Mouse (Mus musculus) heart, postnatal 0 days (tissue): ENCODE measurements around the gene Smad6. TPM values are rescaled to one million over a fixed set of nuclear protein-coding genes. Genes with fewer than 3 reads are reported as not detected.

Experiments
- ATAC-seq: fragments of 200-750 bp; cut with Nextera tagmentation; 2 replicates; pipeline ENCODE4 v1.8.0; 2017; ENCODE audit warnings: low read depth, moderate number of reproducible peaks, moderate library complexity; ENCODE audit not compliant: insufficient read depth
- DNase-seq: peaks from one replicate; pipeline ENCODE4 v3.0.0-alpha.2; 2016; ENCODE audit warnings: low spot score
- H3K27ac ChIP-seq: fragments of 300-500 bp; sonication (generic); 2 replicates; pipeline ENCODE4 v1.5.1; 2014; ENCODE audit warnings: low read depth, mild to moderate bottlenecking
- H3K27me3 ChIP-seq: fragments of 300-500 bp; sonication (generic); 2 replicates; pipeline ENCODE4 v1.6.1; 2014; ENCODE audit warnings: low read length, mixed read lengths; ENCODE audit not compliant: control insufficient read depth, insufficient read depth
- H3K36me3 ChIP-seq: fragments of 300-500 bp; sonication (generic); replicated peaks from 2 replicates; pipeline ENCODE4 v1.6.1; 2014; ENCODE audit warnings: low read length, mixed read lengths; ENCODE audit not compliant: control insufficient read depth, insufficient read depth
- H3K4me1 ChIP-seq: fragments of 300-500 bp; sonication (generic); 2 replicates; pipeline ENCODE4 v1.6.1; 2014; ENCODE audit warnings: antibody characterized with exemption; ENCODE audit not compliant: control insufficient read depth, insufficient read depth
- H3K4me2 ChIP-seq: fragments of 300-500 bp; sonication (generic); 2 replicates; pipeline ENCODE4 v1.6.1; 2014; ENCODE audit warnings: low read depth, mild to moderate bottlenecking, low read length, moderate library complexity
- H3K4me3 ChIP-seq: fragments of 300-500 bp; sonication (generic); 2 replicates; pipeline ENCODE4 v1.5.1; 2014; ENCODE audit warnings: low read depth, low read length
- H3K9ac ChIP-seq: fragments of 300-500 bp; sonication (generic); replicated peaks from 2 replicates; pipeline ENCODE4 v1.6.1; 2014; ENCODE audit warnings: low read depth, low read length, mixed read lengths
- H3K9me3 ChIP-seq: fragments of 300-500 bp; sonication (generic); replicated peaks from 2 replicates; pipeline ENCODE4 v1.6.1; 2016; ENCODE audit warnings: low read length; ENCODE audit not compliant: control insufficient read depth
- CTCF ChIP-seq: IDR thresholded peaks from 2 replicates; pipeline ENCODE4 v1.5.1; 2016; ENCODE audit warnings: antibody characterized with exemption, control low read depth, low read depth
- EP300 ChIP-seq: IDR thresholded peaks from 2 replicates; pipeline ENCODE4 v1.6.1; 2016; ENCODE audit warnings: antibody characterized with exemption, low read depth
- whole genome bisulfite sequencing: fragments of 180-500 bp; shearing (Covaris S2); extraction: QIAGEN DNeasy Blood & Tissue Kit; methylation state at CpG from one replicate; pipeline ENCODE4 v1.1.7; 2014; 5-methylcytosine and 5-hydroxymethylcytosine counted together
- polyA plus RNA-seq: library from polyadenylated mRNA; unstranded; fragments of >200 nt; fragmentation: Nextera tagmentation; extraction: Ambion mirVana; gene quantifications from 2 replicates; pipeline ENCODE4 v1.2.1, GENCODE M21; 2015
- total RNA-seq: library from RNA; depleted of rRNA; stranded (reverse); fragments of >200 nt; gene quantifications from 2 replicates; pipeline ENCODE4 v1.2.3, GENCODE M21; 2014; ENCODE audit warnings: low replicate concordance; rRNA removed

Gene Smad6
- total RNA-seq (68.4 and 93.1 TPM in 2 replicates), polyA plus RNA-seq (5.6 and 6.7 TPM in 2 replicates)

DNA sequence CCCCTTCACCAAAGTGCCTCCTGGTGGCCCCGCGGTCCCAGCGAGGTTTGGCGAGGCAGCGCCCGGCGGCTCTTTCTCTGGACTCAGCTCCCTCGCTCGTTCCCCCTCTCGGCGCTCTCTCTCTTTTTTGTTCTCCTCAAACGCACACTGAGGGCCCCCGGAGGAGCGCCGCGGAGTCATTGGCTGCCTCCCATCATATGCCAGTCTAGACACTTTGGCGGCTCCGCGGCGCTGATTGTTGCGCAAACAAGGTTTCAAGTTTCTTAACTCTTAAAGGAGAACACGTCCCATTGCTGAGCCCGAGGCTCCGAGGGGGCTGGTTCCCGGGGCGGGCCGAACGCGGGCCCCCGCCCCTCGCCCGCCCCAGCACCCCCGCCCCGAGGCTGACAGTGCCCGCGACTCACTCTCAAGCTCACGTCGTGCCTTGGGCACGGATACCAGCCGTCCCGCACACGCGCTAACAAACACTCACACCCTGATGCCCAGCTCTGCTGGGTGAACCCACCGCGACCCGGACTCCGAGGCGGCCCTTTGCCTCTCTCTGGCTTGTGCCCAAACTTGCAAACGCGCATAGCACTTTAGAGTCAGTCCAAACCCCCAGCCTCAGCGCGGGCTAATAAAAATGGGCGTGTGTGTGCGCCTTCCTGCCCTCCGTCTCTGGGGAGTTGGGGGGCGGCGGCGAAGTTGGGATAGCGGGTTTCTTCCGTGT lies at the start of gene Smad6:
Gene Smad6, minus strand, starts transcription at position 207 of the 709 bp plus-strand sequence.
- Histone ChIP-seq H3K9me3 (no peaks in the 10 kb centered on the region), H3K4me1 (peaks cover 8% of the 10 kb centered on the region; the same call in 1 of the 2 replicates), H3K36me3 (no peaks in the 10 kb centered on the region), H3K4me3 (peak within 1 kb of the TSS; percentile 72), H3K27ac (peak within 1 kb of the TSS; percentile 91), H3K9ac (peak within 1 kb of the TSS; percentile 88), H3K27me3 (no peaks in the 10 kb centered on the region), H3K4me2 (peak within 1 kb of the TSS; percentile 87)
- TF ChIP-seq CTCF (peak; percentile 27), EP300 (peak; percentile 58; the same call in 1 of the 2 replicates)
- peak; percentile 71 for ATAC-seq
- under 1% methylated on average over 60 of the region's 60 CpGs for WGBS
- peak; percentile 99 for DNase-seq

- H3K27me3 ChIP-seq = no peaks in the 10 kb centered on the region
- H3K4me1 ChIP-seq = no peaks in the 10 kb centered on the region; the same call in 1 of the 2 replicates
- no peaks in the 10 kb centered on the region for H3K9me3 ChIP-seq
- H3K36me3 ChIP-seq = no peaks in the 10 kb centered on the region
- no peak overlapping the region for H3K9ac ChIP-seq
- DNase-seq (no peak), ATAC-seq (no peak)
- TF ChIP-seq EP300 = no peak
- no peak for TF ChIP-seq CTCF
- H3K4me2 ChIP-seq = no peak overlapping the region
- no peak overlapping the region for H3K4me3 ChIP-seq
- 92% methylated on average over 5 of the region's 5 CpGs for WGBS
- no peak overlapping the region for H3K27ac ChIP-seq
These were observed 48.8 kb upstream of the Smad6 start for GRCm38 (mm10) chr9:64070674-64071073.

GRCm38 (mm10) chr9:64069131-64069530 lies 47.3 kb upstream of the Smad6 start:
- Histone ChIP-seq H3K27ac (peak overlapping the region; percentile 49; the same call in 1 of the 2 replicates), H3K27me3 (no peaks in the 10 kb centered on the region), H3K9ac (no peak overlapping the region), H3K4me2 (no peak overlapping the region), H3K4me1 (no peaks in the 10 kb centered on the region; the same call in 1 of the 2 replicates), H3K36me3 (no peaks in the 10 kb centered on the region), H3K4me3 (no peak overlapping the region), H3K9me3 (no peaks in the 10 kb centered on the region)
- TF ChIP-seq CTCF = no peak
- no peak for TF ChIP-seq EP300
- ATAC-seq (no peak), DNase-seq (no peak)
- WGBS = 64% methylated on average over 5 of the region's 5 CpGs

- no peak overlapping the region for H3K4me3 ChIP-seq
- DNase-seq (no peak), ATAC-seq (no peak)
- H3K9me3 ChIP-seq = no peaks in the 10 kb centered on the region
- no peaks in the 10 kb centered on the region for H3K27me3 ChIP-seq
- TF ChIP-seq EP300 (no peak), CTCF (no peak)
- 82% methylated on average over 1 of the region's 1 CpGs for WGBS
- H3K36me3 ChIP-seq = no peaks in the 10 kb centered on the region
- no peaks in the 10 kb centered on the region; the same call in 1 of the 2 replicates for H3K4me1 ChIP-seq
- H3K4me2 ChIP-seq = no peak overlapping the region
- H3K9ac ChIP-seq = no peak overlapping the region
- H3K27ac ChIP-seq = no peak overlapping the region; the same call in 1 of the 2 replicates
These were observed 46.7 kb upstream of the Smad6 start for GRCm38 (mm10) chr9:64068571-64068970.

GRCm38 (mm10) chr9:64067787-64068186 lies 45.9 kb upstream of the Smad6 start:
- Histone ChIP-seq H3K9ac (no peak overlapping the region), H3K4me2 (no peak overlapping the region)
- ATAC-seq = no peak

More at GRCm38 (mm10) chr9:64067787-64068186, 45.9 kb upstream of the Smad6 start:
- TF ChIP-seq EP300 = no peak
- no peak for TF ChIP-seq CTCF
- DNase-seq = no peak
- Histone ChIP-seq H3K4me1 (no peaks in the 10 kb centered on the region; the same call in 1 of the 2 replicates), H3K27me3 (no peaks in the 10 kb centered on the region), H3K9me3 (no peaks in the 10 kb centered on the region), H3K4me3 (no peak overlapping the region), H3K27ac (peak overlapping the region; percentile 78), H3K36me3 (no peaks in the 10 kb centered on the region)
- WGBS = 87% methylated on average over 5 of the region's 5 CpGs
